Mouse (Mus musculus) gastrocnemius, postnatal 36 days (tissue): ENCODE data around the gene C2cd4d. TPM values are rescaled to one million over a fixed set of nuclear protein-coding genes. Genes with fewer than 3 reads are reported as not detected.

ENCODE experiments used
- DNase-seq, 2 experiments: peaks; one replicate each; pipeline ENCODE4 v3.0.0; 2022
- intact Hi-C: fragments of 180-260 bp; cut with DNase I; formaldehyde crosslinking; loops from one replicate; pipeline ENCODE4 v1.15.1; 2025
- total RNA-seq, 2 experiments: library from RNA; stranded (reverse); gene quantifications; 2 replicates each; pipeline ENCODE4 v1.2.3; 2021

The C2cd4d gene
- total RNA-seq, 2 experiments from 2014 or later: 0.39 TPM; not detected in 1

GRCm38 (mm10) chr3:94404366-94405054 is 42.3 kb downstream of the C2cd4d start:
- DNase-seq: no peak
- intact Hi-C loops: loop anchor here (5.0 kb wide), 1 partner anchor 33 kb away; no protein-coding TSS in a partner anchor

- intact Hi-C loops: no loop called here
- no peak for DNase-seq
Observed at GRCm38 (mm10) chr3:94405561-94405960, 43.3 kb downstream of the C2cd4d start.

- intact Hi-C loops: no loop called here
- DNase-seq: no peak
Observed at GRCm38 (mm10) chr3:94412530-94412929, 50.3 kb downstream of the C2cd4d start.

GRCm38 (mm10) chr3:94413031-94413679 is 50.9 kb downstream of the C2cd4d start, which contains the start of gene Tdrkh:
Gene Tdrkh, plus strand, starts transcription at chr3:94413273.
- peak; percentile 82 to 92 for DNase-seq
- intact Hi-C loops: no loop called here

Other genes with a start within 250 kb of the C2cd4d start
- not detected for gene Gm10696, start 184.2 kb upstream of the C2cd4d start, total RNA-seq
- gene Gm5286, start 165.7 kb upstream of the C2cd4d start, total RNA-seq: not detected
- not detected for gene Gm4778, start 98.4 kb upstream of the C2cd4d start, total RNA-seq
- 1 to 10 TPM; 7.4 to 8.3 TPM for gene Them4, start 52.3 kb upstream of the C2cd4d start, total RNA-seq
- gene Them5, start 20.3 kb upstream of the C2cd4d start, total RNA-seq: not detected
- gene Rorc, start 10.4 kb downstream of the C2cd4d start, total RNA-seq: 10 to 100 TPM; 45.6 to 68.8 TPM
- under 1 TPM; 0.15 to 0.26 TPM for gene Lingo4, start 36.1 kb downstream of the C2cd4d start, total RNA-seq
- gene Tdrkh, start 50.8 kb downstream of the C2cd4d start, total RNA-seq: 1 to 10 TPM; 1.3 to 1.9 TPM
- gene Mrpl9, start 80.9 kb downstream of the C2cd4d start, total RNA-seq: 10 to 100 TPM; 34.6 to 34.7 TPM
- not detected for gene Oaz3, start 81.5 kb downstream of the C2cd4d start, total RNA-seq
- gene Celf3, start 115.9 kb downstream of the C2cd4d start, total RNA-seq: not detected
- gene Riiad1, start 117.9 kb downstream of the C2cd4d start, total RNA-seq: 1 to 10 TPM; 5.5 to 8.3 TPM
- 10 to 100 TPM; 25.3 to 25.9 TPM for gene Snx27, start 220.3 kb downstream of the C2cd4d start, total RNA-seq